Mouse (Mus musculus) intestine, embryonic 14.5 days (tissue): ENCODE results near the gene Dok1. TPM values are rescaled to one million over a fixed set of nuclear protein-coding genes. Genes with fewer than 3 reads are reported as not detected.

Experiments used
- ATAC-seq: fragments of 200-750 bp; cut with Nextera tagmentation; replicated peaks from 2 replicates; pipeline ENCODE4 v1.8.0; 2017; ENCODE audit warnings: low read depth, moderate number of reproducible peaks, moderate TSS enrichment, moderate library complexity; ENCODE audit not compliant: low FRiP score, low TSS enrichment
- DNase-seq: peaks from one replicate; pipeline ENCODE4 v3.0.0-alpha.2; 2018; ENCODE audit warnings: low spot score
- H3K27ac ChIP-seq: fragments of 300-500 bp; sonication (generic); 2 replicates; pipeline ENCODE4 v1.5.1; 2014; ENCODE audit warnings: low read depth, mild to moderate bottlenecking, control low read depth
- H3K27me3 ChIP-seq: fragments of 300-500 bp; sonication (generic); replicated peaks from 2 replicates; pipeline ENCODE4 v1.6.1; 2014; ENCODE audit warnings: low read length, control low read depth; ENCODE audit not compliant: control insufficient read depth, insufficient read depth
- H3K36me3 ChIP-seq: fragments of 300-500 bp; sonication (generic); 2 replicates; pipeline ENCODE4 v1.6.1; 2014; ENCODE audit warnings: low read length, control low read depth; ENCODE audit not compliant: control insufficient read depth, insufficient read depth
- H3K4me1 ChIP-seq: fragments of 300-500 bp; sonication (generic); replicated peaks from 2 replicates; pipeline ENCODE4 v1.6.1; 2014; ENCODE audit warnings: low read length, control low read depth, mixed read lengths; ENCODE audit not compliant: control insufficient read depth, insufficient read depth
- H3K4me2 ChIP-seq: fragments of 300-500 bp; sonication (generic); 2 replicates; pipeline ENCODE4 v1.6.1; 2014; ENCODE audit warnings: low read length
- H3K4me3 ChIP-seq: fragments of 300-500 bp; sonication (generic); 2 replicates; pipeline ENCODE4 v1.5.1; 2014; ENCODE audit warnings: low read depth, low read length, control low read depth, mixed read lengths
- H3K9ac ChIP-seq: fragments of 300-500 bp; sonication (generic); 2 replicates; pipeline ENCODE4 v1.6.1; 2014; ENCODE audit warnings: mild to moderate bottlenecking, low read length
- H3K9me3 ChIP-seq: fragments of 300-500 bp; sonication (generic); 2 replicates; pipeline ENCODE4 v1.6.1; 2016; ENCODE audit warnings: low read length, control low read depth; ENCODE audit not compliant: control insufficient read depth
- WGBS: fragments of 180-500 bp; shearing (Covaris S2); extraction: QIAGEN DNeasy Blood & Tissue Kit; methylation state at CpG from one replicate; pipeline ENCODE4 v1.1.7; 2014; 5-methylcytosine and 5-hydroxymethylcytosine counted together
- polyA plus RNA-seq: library from polyadenylated mRNA; unstranded; fragments of >200 nt; fragmentation: Nextera tagmentation; extraction: Ambion mirVana; gene quantifications from 2 replicates; pipeline ENCODE4 v1.2.1, GENCODE M21; 2014

The Dok1 gene
- polyA plus RNA-seq, 1 experiment from 2014 or later = 7.6 TPM

DNA sequence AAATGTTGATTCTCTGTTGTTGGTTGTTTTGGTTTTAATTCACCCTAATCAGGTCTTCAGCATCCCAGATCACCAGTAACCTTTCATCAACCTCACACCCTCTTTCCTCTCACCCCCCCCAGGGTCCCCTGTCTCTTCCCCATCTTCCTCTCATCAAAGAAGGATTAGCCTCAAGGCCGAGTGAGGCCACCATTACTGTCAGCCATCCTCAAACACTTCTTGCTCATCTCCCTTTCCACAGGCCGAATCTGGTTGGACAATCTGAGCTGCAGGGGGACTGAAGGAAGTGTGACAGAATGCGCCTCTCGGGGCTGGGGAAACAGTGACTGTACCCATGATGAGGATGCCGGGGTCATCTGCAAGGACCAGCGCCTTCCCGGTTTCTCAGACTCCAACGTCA is 3.9 kb upstream of the Dok1 start:
- peaks cover 23% of the 10 kb centered on the region for H3K4me1 ChIP-seq
- H3K36me3 ChIP-seq = no peaks in the 10 kb centered on the region
- DNase-seq (no peak), ATAC-seq (no peak)
- H3K4me2 ChIP-seq = no peak overlapping the region
- H3K9ac ChIP-seq = no peak overlapping the region
- no peaks in the 10 kb centered on the region for H3K9me3 ChIP-seq
- no peak overlapping the region for H3K4me3 ChIP-seq
- H3K27ac ChIP-seq = no peak overlapping the region
- H3K27me3 ChIP-seq = no peaks in the 10 kb centered on the region
- WGBS = 82% methylated on average over 8 of the region's 8 CpGs

DNA sequence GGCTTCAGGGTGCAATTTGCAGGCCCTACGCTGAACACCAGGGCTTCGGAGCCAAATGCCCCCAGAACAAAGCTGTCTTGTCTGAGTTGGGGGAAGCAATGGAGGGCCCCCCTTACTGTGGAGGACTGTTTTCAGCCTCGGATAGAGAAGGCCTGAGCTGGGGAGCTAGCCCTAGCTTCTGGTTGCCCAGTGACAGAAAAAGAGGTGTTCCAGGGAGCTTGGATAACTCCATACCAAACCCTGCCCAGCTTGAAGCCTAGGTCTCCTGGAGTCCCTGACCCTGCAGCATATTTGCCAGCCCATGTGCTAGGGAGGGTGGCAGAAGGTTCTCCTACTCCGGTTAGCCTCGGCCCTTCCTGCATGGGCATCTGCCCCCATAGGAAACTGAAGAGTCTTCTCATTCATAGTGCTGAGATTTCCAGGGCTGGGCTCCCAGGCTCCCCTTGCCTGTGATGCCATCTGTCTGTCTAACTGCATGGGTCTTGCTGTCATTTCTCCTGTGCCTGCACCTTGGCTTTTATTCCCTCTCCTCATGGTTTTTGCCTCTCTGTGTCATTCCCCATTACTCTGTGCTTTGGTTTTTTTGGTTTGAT is 1.3 kb upstream of the Dok1 start:
- H3K9me3 ChIP-seq = no peaks in the 10 kb centered on the region
- WGBS = 22% methylated on average over 5 of the region's 5 CpGs
- peak overlapping the region; percentile 80 for H3K4me2 ChIP-seq
- peak overlapping the region; percentile 87; the same call in 1 of the 2 replicates for H3K27ac ChIP-seq
- H3K4me3 ChIP-seq = peak overlapping the region; percentile 68
- peaks cover 13% of the 10 kb centered on the region; the same call in 1 of the 2 replicates for H3K27me3 ChIP-seq
- peak overlapping the region; percentile 41 for H3K9ac ChIP-seq
- H3K36me3 ChIP-seq = 0 out of 2 replicates have a peak, but pooled peaks cover 5% of the 10 kb centered on the region
- ATAC-seq (no peak), DNase-seq (no peak)
- peaks cover 26% of the 10 kb centered on the region for H3K4me1 ChIP-seq

DNA sequence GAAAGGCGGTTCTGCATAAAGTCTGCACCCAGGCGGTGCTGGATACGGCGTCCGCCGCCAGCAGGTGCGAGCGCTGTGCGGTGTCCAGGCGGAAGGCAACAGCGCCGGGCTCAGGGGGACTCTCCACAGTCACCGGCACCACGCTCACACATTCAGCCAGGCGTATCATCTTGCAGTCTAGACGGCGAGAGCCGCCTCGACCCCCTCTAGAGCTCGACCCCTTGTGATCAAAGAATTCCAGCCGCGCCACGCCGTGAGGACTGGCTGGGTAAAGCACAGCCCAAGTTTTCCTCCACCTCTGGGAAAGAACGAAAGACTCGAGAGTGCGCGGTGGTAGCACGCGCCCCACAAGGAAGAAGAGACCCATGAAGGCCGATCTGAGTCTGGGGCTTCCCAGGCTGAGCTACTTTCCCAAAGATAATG is 491 bp downstream of the Dok1 start:
- Histone ChIP-seq H3K27me3 (peaks cover 13% of the 10 kb centered on the region; the same call in 1 of the 2 replicates), H3K4me2 (peak overlapping the region; percentile 80), H3K9ac (peak overlapping the region; percentile 58), H3K36me3 (0 out of 2 replicates have a peak, but pooled peaks cover 5% of the 10 kb centered on the region), H3K27ac (peak overlapping the region; percentile 87), H3K4me3 (peak overlapping the region; percentile 68), H3K4me1 (peaks cover 18% of the 10 kb centered on the region), H3K9me3 (no peaks in the 10 kb centered on the region)
- DNase-seq = peak; percentile 81
- WGBS = 2% methylated on average over 31 of the region's 31 CpGs
- ATAC-seq = peak; percentile 32

DNA sequence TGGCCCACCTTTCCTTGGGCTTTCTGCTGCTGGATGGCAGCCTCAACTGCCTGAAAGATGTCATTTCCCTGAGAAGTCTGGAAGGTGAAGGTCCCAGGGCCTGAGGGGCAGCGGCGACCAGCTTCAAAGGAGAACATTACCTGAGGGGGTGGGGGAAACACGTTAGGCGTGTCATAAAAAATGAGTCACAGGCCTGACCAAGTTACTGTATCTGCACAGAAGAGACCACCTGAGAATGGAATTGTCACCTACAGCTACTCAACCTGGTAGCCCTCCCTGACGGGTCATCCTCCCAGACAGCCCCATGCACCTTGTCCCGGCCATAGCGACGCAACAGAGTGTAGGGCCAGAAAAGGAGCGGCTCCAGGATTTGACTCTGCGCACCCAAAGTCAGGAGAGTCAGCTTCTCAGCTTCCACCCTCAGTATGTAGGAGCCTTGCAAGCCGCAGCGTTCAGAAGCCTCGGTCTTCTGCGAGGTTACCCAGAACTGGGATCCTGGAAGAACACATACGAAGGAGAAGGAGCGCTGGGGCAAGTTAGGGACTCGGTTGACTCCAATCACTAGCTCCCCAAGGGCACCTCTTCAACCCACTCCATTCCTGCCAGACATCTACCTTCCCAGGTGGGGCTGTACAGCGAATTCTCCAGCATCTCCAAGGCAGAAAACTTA is 1.2 kb downstream of the Dok1 start:
- Histone ChIP-seq H3K9ac (no peak overlapping the region), H3K4me1 (peaks cover 18% of the 10 kb centered on the region), H3K27ac (no peak overlapping the region), H3K36me3 (0 out of 2 replicates have a peak, but pooled peaks cover 5% of the 10 kb centered on the region), H3K4me3 (peak overlapping the region; percentile 68), H3K9me3 (no peaks in the 10 kb centered on the region), H3K27me3 (peaks cover 13% of the 10 kb centered on the region; the same call in 1 of the 2 replicates), H3K4me2 (peak overlapping the region; percentile 80)
- WGBS = 40% methylated on average over 18 of the region's 18 CpGs
- no peak for ATAC-seq
- DNase-seq = no peak

DNA sequence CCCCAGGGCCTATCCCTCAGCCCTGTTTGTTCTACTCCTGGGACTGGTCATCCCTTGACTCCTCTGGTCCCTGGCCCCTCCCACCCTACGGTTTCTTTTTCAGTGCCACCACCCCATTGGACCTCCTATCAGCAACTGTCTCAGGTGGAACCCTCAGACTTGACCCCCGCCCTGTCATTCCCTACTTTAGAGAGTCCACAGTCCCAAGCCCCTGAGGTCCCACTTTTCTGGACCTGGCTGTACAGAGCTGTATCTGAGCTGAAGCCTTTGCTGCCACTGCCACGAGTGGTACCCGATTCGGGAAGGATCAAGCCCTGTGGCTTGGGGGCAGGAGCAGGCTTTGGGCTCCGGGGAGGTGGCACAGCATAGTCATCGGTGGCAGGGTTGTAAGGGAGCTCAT is 2.2 kb downstream of the Dok1 start:
- Histone ChIP-seq H3K4me3 (no peak overlapping the region), H3K9ac (no peak overlapping the region), H3K4me2 (no peak overlapping the region), H3K9me3 (no peaks in the 10 kb centered on the region), H3K36me3 (0 out of 2 replicates have a peak, but pooled peaks cover 5% of the 10 kb centered on the region), H3K27ac (no peak overlapping the region), H3K27me3 (peaks cover 13% of the 10 kb centered on the region; the same call in 1 of the 2 replicates), H3K4me1 (peaks cover 11% of the 10 kb centered on the region)
- 77% methylated on average over 7 of the region's 7 CpGs for WGBS
- ATAC-seq (no peak), DNase-seq (no peak)

DNA sequence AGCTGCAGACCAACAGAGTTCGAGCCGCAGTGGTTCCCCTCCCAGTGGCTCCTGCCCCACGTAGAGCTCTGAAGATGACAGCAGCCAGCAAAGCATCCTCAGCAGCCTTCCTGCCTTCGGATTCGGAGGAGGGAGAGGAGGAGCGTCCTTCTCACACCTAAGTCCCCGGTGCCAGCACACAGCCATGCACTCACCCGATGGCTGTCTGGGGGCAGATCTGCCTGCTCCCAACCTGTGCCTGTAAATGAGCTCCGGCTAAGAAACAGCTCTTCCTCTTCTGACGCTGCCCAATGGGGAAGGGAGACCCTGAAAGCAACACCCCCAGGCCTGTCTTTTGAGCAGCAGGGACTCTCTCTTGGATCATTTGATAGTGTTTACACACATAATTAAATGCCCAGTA is 3.5 kb downstream of the Dok1 start:
- Histone ChIP-seq H3K9me3 (no peaks in the 10 kb centered on the region), H3K9ac (no peak overlapping the region), H3K4me1 (peaks cover 8% of the 10 kb centered on the region), H3K27ac (no peak overlapping the region), H3K27me3 (peaks cover 13% of the 10 kb centered on the region; the same call in 1 of the 2 replicates), H3K4me2 (no peak overlapping the region), H3K36me3 (0 out of 2 replicates have a peak, but pooled peaks cover 5% of the 10 kb centered on the region), H3K4me3 (no peak overlapping the region)
- ATAC-seq (no peak), DNase-seq (no peak)
- 32% methylated on average over 10 of the region's 10 CpGs for WGBS

DNA sequence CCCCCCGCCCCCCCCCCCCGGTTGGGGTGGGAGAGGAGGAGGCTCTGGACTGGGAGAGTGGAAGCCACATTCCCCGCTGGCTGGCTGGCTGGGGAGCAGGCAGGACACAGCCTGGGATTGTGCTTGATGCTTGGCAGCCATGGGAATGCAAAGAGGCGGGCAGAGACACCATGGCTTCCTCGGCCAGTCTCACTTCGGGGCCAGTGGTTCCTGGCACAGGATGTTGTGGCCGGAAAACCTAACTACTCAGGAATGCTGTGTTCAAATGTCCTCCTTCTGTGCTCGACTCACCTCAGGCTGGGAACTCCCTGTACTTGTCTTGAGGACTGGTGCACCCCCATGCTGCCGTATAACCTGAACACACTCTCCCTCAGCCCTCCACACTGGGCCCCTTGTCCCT is 5.6 kb downstream of the Dok1 start:
- Histone ChIP-seq H3K9ac (no peak overlapping the region), H3K4me2 (no peak overlapping the region), H3K4me1 (peaks cover 5% of the 10 kb centered on the region), H3K27ac (no peak overlapping the region), H3K36me3 (0 out of 2 replicates have a peak, but pooled peaks cover 5% of the 10 kb centered on the region), H3K27me3 (peaks cover 13% of the 10 kb centered on the region; the same call in 1 of the 2 replicates), H3K4me3 (no peak overlapping the region), H3K9me3 (no peaks in the 10 kb centered on the region)
- 49% methylated on average over 7 of the region's 9 CpGs for WGBS
- DNase-seq (no peak), ATAC-seq (no peak)

DNA sequence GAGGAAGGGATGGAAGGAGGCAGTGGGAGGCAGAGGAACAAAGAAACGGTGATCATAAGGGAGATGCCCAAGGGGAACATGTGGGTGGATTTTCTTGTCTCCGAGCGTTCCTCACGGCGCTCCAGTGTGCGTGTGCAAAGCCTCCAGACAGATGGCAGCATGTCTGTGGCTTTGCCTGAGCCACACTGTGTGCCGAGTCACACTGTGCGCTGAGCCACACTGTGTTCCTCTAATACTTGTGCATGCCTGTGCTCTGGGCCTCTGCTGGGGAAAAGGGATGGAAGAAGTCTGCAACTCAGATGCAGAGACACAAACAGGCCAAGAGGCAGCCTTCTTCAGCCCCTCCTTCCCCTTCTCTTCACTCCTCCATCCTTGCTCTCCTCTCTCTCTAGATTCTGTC is 6.0 kb downstream of the Dok1 start:
- Histone ChIP-seq H3K27me3 (peaks cover 13% of the 10 kb centered on the region; the same call in 1 of the 2 replicates), H3K27ac (no peak overlapping the region), H3K36me3 (0 out of 2 replicates have a peak, but pooled peaks cover 5% of the 10 kb centered on the region), H3K4me3 (no peak overlapping the region), H3K4me1 (peaks cover 4% of the 10 kb centered on the region), H3K9ac (no peak overlapping the region), H3K9me3 (no peaks in the 10 kb centered on the region), H3K4me2 (no peak overlapping the region)
- ATAC-seq (no peak), DNase-seq (no peak)
- WGBS = 78% methylated on average over 8 of the region's 8 CpGs
